Mouse (Mus musculus) G1E (cell line): ENCODE results near the gene Best2.

Source experiments
- CTCF ChIP-seq: IDR thresholded peaks from 2 replicates; pipeline ENCODE4 v1.5.1; 2012; ENCODE audit warnings: low read depth, low read length, inconsistent platforms, mixed read lengths
- GATA1 ChIP-seq: IDR thresholded peaks from 2 replicates; pipeline ENCODE4 v1.6.1; 2012; ENCODE audit warnings: borderline replicate concordance, low read length, inconsistent platforms, mixed read lengths

DNA sequence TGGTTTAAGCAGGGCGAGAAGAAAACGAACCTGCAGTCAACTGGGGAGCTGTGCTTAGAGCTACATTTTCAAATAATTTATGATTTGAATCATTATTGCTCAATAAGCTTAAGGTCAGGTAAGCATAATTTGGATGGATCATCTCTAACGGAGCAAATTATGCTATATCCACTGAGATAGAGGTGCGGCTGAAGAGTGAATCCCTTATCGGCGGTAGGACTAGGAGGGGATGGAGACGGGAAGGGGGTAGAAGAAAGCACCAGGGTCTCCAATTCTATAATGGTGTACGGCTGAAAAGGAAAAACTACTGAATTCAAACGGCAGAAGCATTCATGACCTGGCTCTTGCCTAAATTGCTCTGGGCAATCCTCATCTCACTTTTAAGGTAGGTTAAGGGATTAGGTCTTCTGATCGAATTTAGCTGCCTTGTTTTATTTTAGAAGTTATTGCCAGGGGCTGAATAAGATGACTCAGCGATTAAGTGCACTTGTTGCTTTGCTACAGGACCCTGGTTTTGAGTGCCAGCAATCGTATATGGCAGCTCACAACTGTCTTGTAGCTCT is 20.9 kb upstream of the Best2 start:
- TF ChIP-seq GATA1 (no peak), CTCF (no peak)
